Mouse (Mus musculus): Measurements from ENCODE around the gene Dimt1. TPM values are rescaled to one million over a fixed set of nuclear protein-coding genes. Genes with fewer than 3 reads are reported as not detected.
"Not testable (repeated sequence)": the region's sequence is repeated elsewhere in the genome, so short reads cannot be mapped to it uniquely, and the experiment has no call there.

The Dimt1 gene
- total RNA-seq (2017): 11.1 to 17.2 TPM (median 14.4 TPM) in 3 replicates

DNA sequence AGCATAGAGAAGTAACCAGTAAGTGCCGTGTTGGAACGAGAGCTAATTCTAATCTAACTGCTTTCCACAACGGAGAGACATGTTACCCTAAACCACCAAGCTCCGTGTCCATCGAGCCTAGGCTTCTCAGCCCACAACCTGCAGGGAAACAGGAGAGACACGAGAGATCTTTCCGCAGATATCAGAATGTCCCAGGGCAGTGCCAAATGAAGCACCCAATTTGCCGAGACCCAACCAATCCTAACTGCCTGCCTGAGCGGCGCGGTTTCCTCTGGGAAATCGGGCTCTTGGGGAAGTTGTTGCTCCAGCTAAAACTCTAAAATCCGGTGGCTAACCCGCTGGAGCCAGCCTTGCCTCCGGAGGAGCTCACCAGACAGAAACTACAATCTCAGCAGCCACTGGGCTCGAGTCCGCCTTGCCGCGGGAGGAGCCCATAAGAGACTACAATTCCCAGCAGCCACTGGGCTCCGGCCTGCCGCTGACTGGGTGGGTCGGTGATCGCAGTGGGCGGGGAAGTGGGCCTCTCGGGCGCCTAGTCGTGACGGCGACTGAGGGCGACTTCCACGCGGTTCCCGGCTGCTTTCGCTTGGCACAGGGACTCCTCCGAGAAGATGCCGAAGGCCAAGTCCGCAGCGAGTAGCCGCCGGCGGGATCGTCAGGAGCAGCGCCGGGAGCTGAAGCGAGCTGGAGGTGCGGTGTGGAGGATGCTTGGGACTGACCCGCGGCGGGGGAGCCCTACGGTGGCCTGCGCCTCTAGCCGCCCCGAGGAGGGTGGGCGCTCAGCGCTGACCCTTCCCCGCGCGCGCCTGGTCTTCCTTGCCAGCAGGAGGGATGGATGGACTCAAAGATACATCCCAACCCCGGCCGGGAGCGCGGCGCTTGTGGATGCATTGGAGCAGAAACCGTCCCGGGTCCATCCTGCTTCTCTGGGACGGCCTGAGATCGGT is at the start of gene Dimt1:
Gene Dimt1 (plus strand): TSS at position 534 of the 947 bp plus-strand sequence.
- ATAC-seq (replicated peaks; ENCODE audit: insufficient number of reproducible peaks, low FRiP score, low TSS enrichment, poor library complexity, severe bottlenecking): peak; percentile 98

DNA sequence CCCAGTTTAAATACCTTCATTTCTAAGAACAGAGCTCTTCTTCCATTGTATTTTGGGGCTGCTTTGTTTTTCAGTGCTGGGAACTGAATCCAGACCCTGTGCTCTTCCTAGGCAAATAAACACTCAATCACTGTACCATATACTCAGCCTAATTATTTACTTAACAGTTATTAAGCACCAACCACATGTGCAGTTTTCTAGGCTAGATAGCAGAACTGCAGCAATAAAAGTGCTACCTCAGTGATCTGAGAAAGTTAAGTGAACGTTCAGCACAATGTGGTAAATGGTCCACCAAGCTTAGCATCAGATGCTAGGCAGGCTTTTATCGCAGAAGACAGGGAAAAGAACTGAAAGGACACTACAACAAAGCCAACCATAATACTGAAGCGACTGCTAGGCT is 42.3 kb upstream of the Dimt1 start:
- ATAC-seq (replicated peaks; ENCODE audit: insufficient number of reproducible peaks, low FRiP score, low TSS enrichment, poor library complexity, severe bottlenecking): no peak

DNA sequence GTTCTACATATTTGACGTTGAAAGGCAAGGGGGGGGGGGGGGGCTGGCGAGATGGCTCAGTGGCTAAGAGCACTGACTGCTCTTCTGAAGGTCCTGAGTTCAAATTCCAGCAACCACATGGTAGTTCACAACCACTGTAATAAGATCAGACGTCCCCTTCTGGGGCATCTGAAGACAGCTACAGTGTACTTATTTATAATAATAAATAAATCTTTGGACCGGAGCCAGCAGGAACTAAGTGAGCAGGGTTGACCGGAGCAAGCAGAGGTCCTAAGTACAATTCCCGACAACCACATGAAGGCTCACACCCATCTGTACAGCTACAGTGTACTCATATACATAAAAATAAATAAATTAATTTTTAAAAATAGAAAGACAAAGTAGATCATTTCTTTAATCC is 41.8 kb upstream of the Dimt1 start:
- ATAC-seq (replicated peaks; ENCODE audit: insufficient number of reproducible peaks, low FRiP score, low TSS enrichment, poor library complexity, severe bottlenecking): not testable (repeated sequence)

DNA sequence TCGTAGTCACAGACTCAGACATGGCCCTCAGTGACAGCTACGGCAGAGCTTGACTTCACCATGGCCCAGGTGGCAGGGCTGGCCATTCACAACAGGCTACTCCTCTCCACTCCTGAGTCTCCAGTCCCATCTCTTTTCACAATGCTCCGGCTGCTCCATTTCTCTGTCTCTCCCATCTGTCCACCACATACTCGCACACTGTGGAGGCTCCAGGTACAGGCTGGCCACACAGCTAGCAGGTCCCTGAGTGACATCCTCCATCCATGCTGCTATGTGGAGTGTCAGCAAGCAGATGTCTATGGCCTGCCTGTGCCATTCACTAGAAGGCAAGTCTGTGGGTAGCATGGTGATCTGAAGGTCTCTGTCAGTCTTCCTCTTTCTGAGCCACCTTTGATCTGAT is 39.7 kb upstream of the Dimt1 start:
- no peak for ATAC-seq (replicated peaks; ENCODE audit: insufficient number of reproducible peaks, low FRiP score, low TSS enrichment, poor library complexity, severe bottlenecking)

DNA sequence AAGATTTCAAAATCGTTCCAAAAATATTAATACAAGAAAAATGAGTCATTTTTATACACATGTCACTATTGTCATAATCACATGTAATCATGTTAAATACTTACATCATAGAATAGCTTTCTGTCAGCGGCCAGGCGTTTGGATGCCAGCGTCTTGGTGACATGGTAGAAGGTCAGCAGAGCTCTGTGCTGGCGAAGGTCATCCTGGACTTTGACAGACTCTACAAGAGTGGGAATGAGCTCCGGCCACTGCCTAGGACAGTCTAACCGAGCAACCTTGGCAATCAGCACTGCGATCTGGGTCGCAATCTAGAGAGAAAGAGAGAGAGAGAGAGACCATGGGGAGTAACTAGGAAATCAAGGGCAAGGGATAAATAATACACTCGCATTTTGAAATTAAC is 36.8 kb upstream of the Dimt1 start:
- no peak for ATAC-seq (replicated peaks; ENCODE audit: insufficient number of reproducible peaks, low FRiP score, low TSS enrichment, poor library complexity, severe bottlenecking)

DNA sequence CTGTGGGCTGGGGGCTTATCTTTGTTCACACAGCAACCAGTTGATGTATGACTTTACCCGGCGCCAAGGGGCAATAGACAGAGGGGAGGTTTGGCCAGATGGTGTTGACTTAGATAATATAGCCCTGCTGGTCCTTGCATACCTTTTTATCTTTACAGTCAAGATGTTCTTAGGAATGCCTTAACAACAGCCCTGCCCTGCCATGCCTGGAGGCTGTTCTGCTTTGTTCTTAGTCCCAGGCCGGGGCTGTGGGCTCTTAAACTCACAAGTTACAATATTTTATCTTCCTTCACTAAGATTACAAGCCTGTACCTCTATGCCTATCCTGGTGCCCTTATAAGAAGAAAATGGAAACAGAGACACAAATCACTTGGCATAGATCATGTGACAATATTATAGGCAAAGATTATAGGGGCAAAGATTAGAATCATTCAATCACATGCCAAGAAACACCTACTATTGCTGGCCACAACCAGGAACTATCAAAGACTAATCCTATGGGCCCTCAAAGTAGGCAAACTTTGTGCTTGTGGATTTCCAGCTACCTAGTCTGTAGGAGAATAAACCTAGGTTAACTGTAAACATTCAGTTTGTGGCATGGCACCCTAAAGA is 33.7 kb upstream of the Dimt1 start:
- no peak for ATAC-seq (replicated peaks; ENCODE audit: insufficient number of reproducible peaks, low FRiP score, low TSS enrichment, poor library complexity, severe bottlenecking)

DNA sequence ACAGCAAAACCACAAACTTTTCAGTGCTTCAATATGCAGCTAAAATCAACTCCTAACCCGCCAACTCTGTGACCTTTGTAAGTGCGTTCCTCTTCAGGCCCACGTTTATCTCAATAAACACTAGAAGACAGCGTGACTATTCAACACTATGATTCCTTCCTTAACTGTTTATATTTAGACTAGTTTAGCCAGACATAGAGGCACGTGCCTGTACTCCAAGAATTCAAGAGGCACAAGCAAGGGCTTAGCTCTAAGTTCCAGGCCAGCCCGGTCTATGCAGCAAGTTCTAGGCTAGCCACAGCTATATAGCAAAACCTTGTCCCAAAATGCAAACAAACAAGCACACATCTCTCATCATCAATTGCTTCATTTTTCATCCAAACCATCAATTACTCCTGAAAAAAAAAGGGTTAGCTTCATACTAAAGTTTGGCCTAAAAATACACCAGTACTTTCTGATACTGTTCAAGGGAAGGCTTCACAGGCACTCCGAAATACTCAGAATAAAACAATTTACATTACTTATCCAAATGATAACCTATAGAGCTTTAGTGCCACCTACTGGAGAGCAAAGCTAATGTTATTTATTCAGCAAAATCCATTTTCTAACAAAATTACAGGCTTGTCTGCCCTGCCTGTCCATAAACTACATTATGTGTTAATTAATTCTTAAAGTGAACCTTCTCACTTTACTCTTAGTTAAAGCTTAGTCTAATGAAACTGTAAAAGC is 28.4 kb upstream of the Dimt1 start:
- no peak for ATAC-seq (replicated peaks; ENCODE audit: insufficient number of reproducible peaks, low FRiP score, low TSS enrichment, poor library complexity, severe bottlenecking)

DNA sequence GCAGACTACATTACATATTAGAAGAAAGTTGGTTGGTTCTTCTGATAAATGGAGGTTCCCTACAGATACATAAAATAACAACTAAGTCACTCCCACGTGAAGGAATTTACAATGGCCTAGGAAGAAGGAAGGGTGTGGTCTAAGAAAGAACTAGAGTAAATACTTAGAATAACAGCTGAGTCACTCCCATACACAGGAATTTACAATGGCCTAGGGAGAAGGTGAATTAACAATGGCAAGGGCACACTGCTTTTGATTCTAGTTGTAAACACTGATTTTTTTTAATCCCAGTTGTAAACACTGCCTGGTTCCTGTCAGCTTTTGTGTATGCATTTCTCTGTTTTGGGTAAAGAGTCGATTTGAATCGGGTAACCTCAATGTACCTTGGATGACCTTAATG is 21.0 kb upstream of the Dimt1 start:
- not testable (repeated sequence) for ATAC-seq (replicated peaks; ENCODE audit: insufficient number of reproducible peaks, low FRiP score, low TSS enrichment, poor library complexity, severe bottlenecking)

DNA sequence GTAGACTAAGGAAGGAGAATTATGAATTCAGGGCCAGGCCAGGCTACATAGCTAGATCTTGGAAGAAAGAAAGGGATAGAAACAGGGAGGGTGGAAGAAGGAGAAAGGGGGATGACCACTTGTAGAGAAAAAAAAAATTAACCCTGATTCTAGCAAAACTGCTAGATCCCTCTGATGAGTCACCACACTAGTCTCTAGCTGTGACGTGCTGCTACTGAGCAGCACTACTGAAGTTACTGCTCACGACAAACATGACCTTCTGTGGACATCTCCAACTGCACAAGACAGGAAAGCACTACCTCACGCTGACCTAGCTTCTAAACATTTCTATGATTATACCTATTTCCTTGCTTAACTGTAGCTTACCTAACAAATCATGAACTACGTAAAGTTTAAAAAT is 18.6 kb upstream of the Dimt1 start:
- no peak for ATAC-seq (replicated peaks; ENCODE audit: insufficient number of reproducible peaks, low FRiP score, low TSS enrichment, poor library complexity, severe bottlenecking)

DNA sequence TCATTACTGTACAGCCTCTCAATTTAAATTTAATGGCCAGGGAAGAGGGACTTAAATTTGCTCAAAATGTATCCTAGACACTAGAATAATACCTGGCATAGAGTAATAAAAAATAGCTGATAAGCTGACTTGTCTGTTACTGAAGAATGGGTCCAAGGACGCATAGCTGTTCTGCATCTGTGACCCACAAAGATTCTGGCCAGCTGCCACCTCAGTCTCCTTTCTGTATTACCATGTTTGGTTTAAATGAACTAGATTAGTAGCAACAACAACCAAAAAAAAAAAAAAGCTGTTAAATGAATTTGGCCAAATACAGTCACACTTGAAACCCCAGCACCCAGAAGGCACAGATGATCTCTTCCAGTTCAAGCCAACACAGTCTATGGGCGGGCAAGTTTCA is 17.7 kb upstream of the Dimt1 start:
- no peak for ATAC-seq (replicated peaks; ENCODE audit: insufficient number of reproducible peaks, low FRiP score, low TSS enrichment, poor library complexity, severe bottlenecking)

DNA sequence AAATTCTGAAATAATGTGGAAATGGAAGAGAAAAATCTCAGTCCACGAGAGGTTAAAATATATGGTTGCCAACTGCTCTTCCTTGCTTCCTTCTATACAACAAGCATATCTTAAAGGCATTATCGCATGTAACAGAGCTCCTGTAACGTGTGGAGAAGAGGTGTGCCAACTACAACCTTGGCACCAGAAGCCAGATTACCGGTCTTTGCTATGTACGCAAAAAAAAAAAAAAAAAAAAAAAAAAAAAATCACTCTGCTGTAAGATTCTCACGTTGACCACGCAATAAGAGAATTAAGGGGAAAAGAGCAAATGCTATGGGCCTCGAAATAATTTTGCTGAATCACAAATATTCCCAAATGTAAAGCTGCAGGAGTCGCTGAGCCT is 11.1 kb upstream of the Dimt1 start:
- ATAC-seq (replicated peaks; ENCODE audit: insufficient number of reproducible peaks, low FRiP score, low TSS enrichment, poor library complexity, severe bottlenecking): no peak

DNA sequence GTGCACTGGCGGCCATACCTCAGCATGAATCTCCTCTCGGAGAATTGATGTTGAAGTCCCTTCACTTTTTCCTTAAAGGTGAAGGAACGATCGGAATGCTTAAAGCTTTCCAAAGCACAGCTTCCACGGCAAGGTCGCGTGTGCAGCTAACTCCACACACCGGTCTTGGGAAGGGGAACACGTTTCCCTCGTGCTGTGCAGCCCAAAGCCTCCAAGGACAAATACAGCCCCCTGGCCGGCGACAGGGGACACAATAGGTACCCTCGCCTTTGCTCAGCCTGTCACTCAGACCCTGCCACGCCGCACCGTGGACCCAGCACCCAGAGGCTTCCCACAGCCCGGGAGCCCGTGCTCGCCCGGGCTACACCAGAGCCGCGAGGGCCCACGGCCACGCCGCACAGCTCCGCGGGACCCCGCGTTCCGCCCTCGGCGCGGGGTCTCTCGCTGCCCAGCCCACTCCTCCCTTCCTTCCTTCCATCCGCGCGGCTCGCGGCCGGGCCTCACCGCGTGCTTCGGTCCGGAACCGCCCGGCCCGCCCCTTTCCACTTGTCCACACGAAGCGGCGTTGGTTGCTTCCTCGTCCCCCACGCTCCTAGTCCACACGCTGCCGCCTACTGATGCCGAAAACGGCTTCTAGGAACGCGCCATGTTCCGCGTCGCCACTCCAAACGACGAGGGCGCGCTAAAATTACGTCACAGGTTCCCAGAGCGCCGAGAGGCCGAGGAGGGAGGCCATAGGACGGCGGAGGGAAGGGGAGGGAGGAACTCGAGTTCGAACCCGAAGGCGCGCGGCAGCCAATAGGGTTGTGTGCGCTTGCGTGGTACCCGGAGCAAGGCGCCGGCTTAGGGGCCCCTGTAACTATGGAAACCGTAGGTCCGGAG is 10.4 kb upstream of the Dimt1 start, which contains the start of gene Ipo11:
Gene Ipo11 (minus strand): TSS at position 703 of the 882 bp plus-strand sequence.
- peak; percentile 98 for ATAC-seq (replicated peaks; ENCODE audit: insufficient number of reproducible peaks, low FRiP score, low TSS enrichment, poor library complexity, severe bottlenecking)

DNA sequence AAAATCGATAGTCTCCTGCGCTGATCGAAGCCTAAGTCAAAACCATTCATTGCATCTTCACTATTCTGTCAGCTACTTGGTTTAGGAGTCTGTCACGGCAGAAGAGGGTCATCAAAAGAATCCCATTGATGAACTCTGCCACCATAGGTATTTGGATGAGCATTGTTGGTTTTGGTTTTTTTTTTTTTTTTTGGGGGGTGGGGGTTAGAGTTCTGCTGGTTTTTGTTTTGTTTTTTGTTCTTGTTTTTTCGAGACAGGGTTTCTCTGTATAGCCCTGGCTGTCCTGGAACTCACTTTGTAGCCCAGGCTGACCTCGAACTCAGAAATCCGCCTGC is 9.8 kb upstream of the Dimt1 start:
- no peak for ATAC-seq (replicated peaks; ENCODE audit: insufficient number of reproducible peaks, low FRiP score, low TSS enrichment, poor library complexity, severe bottlenecking)

DNA sequence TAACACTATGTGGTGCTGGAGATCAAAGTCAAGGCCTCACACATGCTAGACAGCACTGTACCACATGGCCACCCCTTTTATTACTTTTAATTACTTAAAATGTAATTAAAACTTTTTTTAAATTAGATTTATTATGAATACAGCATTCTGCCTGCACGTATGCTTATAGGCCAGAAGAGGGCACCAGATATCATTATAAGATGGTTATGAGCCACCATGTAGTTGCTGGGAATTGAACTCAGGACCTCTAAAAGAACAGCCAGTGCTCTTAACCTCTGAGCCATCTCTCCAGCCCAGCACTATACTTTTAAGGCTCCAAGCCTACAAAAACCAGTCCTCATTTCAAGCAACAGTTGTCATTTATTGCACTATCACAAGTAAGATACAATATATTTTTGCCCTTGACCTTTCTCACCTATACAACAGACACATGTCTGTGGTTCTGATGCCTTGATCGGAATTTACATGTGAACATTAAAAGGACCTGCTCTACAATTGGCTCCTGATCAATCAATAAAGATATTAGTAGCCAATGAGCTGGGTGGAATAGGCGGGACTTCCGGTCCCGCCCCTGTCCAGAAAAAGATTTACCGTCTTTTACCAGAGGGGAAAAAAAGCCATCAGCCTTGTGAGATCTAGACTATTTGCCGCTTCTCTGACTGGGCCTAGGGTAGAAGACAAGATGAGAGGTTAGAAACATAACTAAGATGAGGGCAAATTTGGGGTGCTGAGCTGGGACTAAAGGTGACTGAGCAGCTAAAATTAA is 5.5 kb upstream of the Dimt1 start:
- no peak for ATAC-seq (replicated peaks; ENCODE audit: insufficient number of reproducible peaks, low FRiP score, low TSS enrichment, poor library complexity, severe bottlenecking)

DNA sequence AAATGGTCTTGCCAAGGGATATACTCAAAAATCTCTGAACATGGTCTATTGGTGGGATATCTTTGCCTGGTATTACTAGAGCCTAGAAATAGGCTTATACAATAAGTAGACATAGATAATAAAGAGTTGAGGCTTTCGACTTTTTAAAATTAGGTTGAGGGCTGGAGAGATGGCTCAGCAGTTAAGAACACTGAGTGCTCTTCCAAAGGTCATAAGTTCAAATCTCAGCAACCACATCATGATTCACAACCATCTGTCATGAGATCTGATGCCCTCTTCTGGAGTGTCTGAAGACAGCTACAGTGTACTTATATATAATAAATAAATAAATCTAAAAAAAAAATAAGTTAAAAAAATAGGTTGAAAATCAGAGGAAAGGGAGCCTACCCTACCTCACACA is 4.2 kb upstream of the Dimt1 start:
- ATAC-seq (replicated peaks; ENCODE audit: insufficient number of reproducible peaks, low FRiP score, low TSS enrichment, poor library complexity, severe bottlenecking): no peak

DNA sequence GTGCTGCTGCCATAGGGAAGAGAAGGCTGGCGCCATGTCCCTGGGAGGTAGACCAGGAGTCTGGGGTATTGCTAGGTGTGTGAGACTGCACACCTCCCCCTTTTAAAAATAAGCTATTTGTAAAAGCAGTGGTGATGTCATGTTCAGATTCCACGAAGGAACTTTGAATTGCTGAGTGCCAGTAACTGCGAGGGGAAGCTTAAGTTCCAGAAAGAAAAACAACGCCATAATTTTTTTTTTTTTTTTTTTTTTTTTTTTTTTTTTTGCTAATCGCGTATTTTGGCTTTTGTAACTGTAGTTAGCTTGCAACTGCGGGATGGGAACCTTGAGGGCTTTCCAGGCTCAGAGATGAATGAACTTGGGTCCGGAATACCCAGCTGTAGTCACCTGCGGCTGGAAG is 1.4 kb upstream of the Dimt1 start:
- ATAC-seq (replicated peaks; ENCODE audit: insufficient number of reproducible peaks, low FRiP score, low TSS enrichment, poor library complexity, severe bottlenecking): no peak

DNA sequence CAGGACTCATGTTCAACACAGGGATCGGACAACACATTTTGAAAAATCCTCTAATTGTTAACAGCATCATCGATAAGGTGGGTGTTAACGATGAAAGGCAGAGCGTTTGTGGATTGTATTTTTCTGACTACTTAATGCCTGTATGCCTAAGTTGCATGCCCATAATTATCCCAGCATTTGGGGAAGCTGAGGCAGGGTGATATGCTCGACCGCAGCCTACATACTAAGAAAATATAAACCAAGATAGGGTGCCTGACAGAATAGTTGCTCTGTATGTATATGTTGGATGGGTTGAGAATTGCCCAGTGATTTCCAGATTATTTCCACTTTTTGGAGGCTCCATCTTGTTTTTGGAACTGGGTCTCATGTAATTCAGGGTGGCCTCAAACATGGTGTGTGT is 656 bp downstream of the Dimt1 start:
- ATAC-seq (replicated peaks; ENCODE audit: insufficient number of reproducible peaks, low FRiP score, low TSS enrichment, poor library complexity, severe bottlenecking): peak; percentile 0; the same call in 1 of the 2 replicates

DNA sequence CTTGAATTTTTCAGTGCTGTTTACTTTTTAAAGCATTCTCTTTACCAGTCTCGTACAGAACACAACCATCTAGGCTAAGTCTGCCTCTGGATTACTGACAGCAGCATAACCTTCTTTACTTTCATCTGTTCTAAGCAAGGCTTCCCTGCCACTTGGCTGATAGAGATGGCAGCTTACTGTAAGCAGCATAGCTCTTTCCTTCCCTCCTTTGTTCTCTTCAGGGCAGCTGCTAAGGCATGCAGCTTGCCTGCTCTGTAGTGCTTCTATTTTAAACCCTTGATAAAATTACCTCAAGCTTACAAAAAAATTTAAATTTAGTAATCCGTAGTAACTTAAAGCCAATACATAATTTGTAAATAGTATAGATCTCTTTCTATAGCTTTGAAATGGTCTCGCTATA is 8.0 kb downstream of the Dimt1 start:
- no peak for ATAC-seq (replicated peaks; ENCODE audit: insufficient number of reproducible peaks, low FRiP score, low TSS enrichment, poor library complexity, severe bottlenecking)
